25 mouse cellular contexts compared by ENCODE assay signal in genomic region chr2:135018275-135018674, GRCm38 (mm10).
DNase-seq lines count a peak whose midpoint lies in the region; ATAC-seq lines count a peak whose summit lies in the region.
"Had no signal": no experiment of that assay in that cellular context is flagged by ENCODE, and none has a peak within 500 bp of the region (broad histone marks: within the 10 kb centered on the region; RNA-seq: fewer than 3 reads in every experiment).

No protein-coding gene starts in this region.

- H3K4me1 ChIP-seq in limb, embryonic 13.5 days = peaks cover 18% of the 10 kb centered on the region
- H3K4me1 ChIP-seq: forebrain, embryonic 12.5 days; heart, embryonic 10.5 days; hindbrain, embryonic 10.5 days; liver, embryonic 15.5 days; midbrain, embryonic 12.5 days had no signal

- H3K4me3 ChIP-seq in limb, embryonic 13.5 days = no peak overlapping the region
- H3K4me3 ChIP-seq: forebrain, embryonic 12.5 days; gastrocnemius, adult 2 months; heart, embryonic 10.5 days; hindbrain, embryonic 10.5 days; liver, embryonic 15.5 days; midbrain, embryonic 12.5 days had no signal

- DNase-seq in heart, adult 11 months = peak; percentile 81
- no peak for DNase-seq in heart, postnatal 36 days
- peak; percentile 79 for DNase-seq in 3T3-L1 (ENCODE audit: low read depth, low spot score)
- DNase-seq in adipocyte (ENCODE audit: low spot score) = peak; percentile 57
- DNase-seq in adrenal gland, postnatal 36 days = no peak
- DNase-seq in testis, postnatal 10 days (ENCODE audit: low spot score) = no peak
- no peak for DNase-seq in gastrocnemius, postnatal 36 days
- DNase-seq: adrenal gland, postnatal 10 days; B cell, adult 2 months; cerebellum, adult 8-10 months; cerebellum, postnatal 36 days; gastrocnemius, adult 2 months; liver; lung, postnatal 10 days had no signal

- no peaks in the 10 kb centered on the region for H3K27me3 ChIP-seq in limb, embryonic 13.5 days
- H3K27me3 ChIP-seq: CH12.LX; forebrain, embryonic 12.5 days; liver, embryonic 15.5 days; midbrain, embryonic 12.5 days had no signal

- H3K9ac ChIP-seq in limb, embryonic 13.5 days = no peak overlapping the region
- H3K9ac ChIP-seq: forebrain, embryonic 12.5 days; liver, embryonic 15.5 days; midbrain, embryonic 12.5 days had no signal

- ATAC-seq in limb, embryonic 13.5 days (ENCODE audit: low FRiP score, low read depth) = peak; percentile 79
- ATAC-seq: activated CD4-positive, CD25-positive, alpha-beta regulatory T cell, adult 4 months; hindbrain, postnatal 0 days; intestine, postnatal 0 days had no signal

- H3K9me3 ChIP-seq in limb, embryonic 13.5 days = no peaks in the 10 kb centered on the region
- H3K9me3 ChIP-seq: forebrain, embryonic 12.5 days; G1E; heart, embryonic 10.5 days; hindbrain, embryonic 10.5 days; liver, embryonic 15.5 days; midbrain, embryonic 12.5 days had no signal

- 27% methylated on average over 1 of the region's 1 CpGs for WGBS in limb, embryonic 13.5 days

- no peak overlapping the region for H3K4me2 ChIP-seq in limb, embryonic 13.5 days (replicated peaks)
- H3K4me2 ChIP-seq: forebrain, embryonic 12.5 days; liver, embryonic 15.5 days; midbrain, embryonic 12.5 days had no signal

- H3K36me3 ChIP-seq in limb, embryonic 13.5 days = no peaks in the 10 kb centered on the region
- H3K36me3 ChIP-seq: forebrain, embryonic 12.5 days; G1E; heart, embryonic 10.5 days; hindbrain, embryonic 10.5 days; liver, embryonic 15.5 days; midbrain, embryonic 12.5 days had no signal

- no peak overlapping the region for H3K27ac ChIP-seq in limb, embryonic 13.5 days
- H3K27ac ChIP-seq: forebrain, embryonic 12.5 days; gastrocnemius, adult 2 months; heart, embryonic 10.5 days; hindbrain, embryonic 10.5 days; hindbrain, postnatal 0 days; liver, embryonic 15.5 days; midbrain, embryonic 12.5 days had no signal

- intact Hi-C loops in heart, postnatal 36 days (cut with DNase I) = no loop called here
- intact Hi-C loops in gastrocnemius, postnatal 36 days (cut with DNase I) = no loop called here

Comparison
In these comparisons a context has a peak if more than half of its experiments do, and no peak if none do; other contexts are left out.
1. DNase-seq: peak in heart, adult 11 months (single experiment), 3T3-L1 (single experiment) and adipocyte (single experiment); none in heart, postnatal 36 days (0 of 2), adrenal gland, postnatal 36 days (0 of 2), testis, postnatal 10 days (single experiment) and gastrocnemius, postnatal 36 days (0 of 2).